ENCODE assay signal across 11 mouse cellular contexts in the genomic region with DNA sequence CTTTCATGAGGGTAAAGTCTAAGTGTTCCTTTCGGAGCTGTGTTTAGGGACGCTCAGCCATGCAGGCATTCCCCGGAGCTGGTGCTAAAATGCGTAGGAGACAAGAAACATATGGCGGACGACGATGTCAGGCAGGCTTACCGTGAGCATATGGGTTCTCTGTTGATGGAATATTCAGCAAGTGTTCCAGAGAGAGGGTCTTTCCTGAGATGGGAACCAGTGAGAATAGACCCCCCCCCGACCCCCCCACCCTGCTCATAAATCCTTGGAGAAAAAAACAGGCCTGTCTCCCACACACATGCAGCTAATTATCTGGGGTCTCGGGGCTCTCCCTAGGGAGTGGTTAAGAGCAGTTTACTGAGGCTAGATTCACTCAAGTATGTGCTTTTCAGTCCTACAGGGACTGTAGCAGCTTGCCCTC.
DNase-seq lines count a peak whose midpoint lies in the region; ATAC-seq and TF ChIP-seq lines count a peak whose summit lies in the region.
"Had no signal": no experiment of that assay in that cellular context is flagged by ENCODE, and none has a peak within 500 bp of the region (broad histone marks: within the 10 kb centered on the region; RNA-seq: fewer than 3 reads in every experiment).

No protein-coding gene starts in this region.

- no peak for TF ChIP-seq CTCF in liver, adult 2 months (IDR thresholded peaks at IDR 0.05; ENCODE audit: low read depth, low read length)

- H3K27ac ChIP-seq in liver, adult 2 months (replicated peaks; ENCODE audit: insufficient read depth, low read depth, low read length), result no peak overlapping the region
- no peak overlapping the region for H3K27ac ChIP-seq in liver, embryonic 12.5 days
- H3K27ac ChIP-seq in stomach, embryonic 15.5 days, result peak overlapping the region; percentile 28; the same call in 1 of the 2 replicates
- no peak overlapping the region for H3K27ac ChIP-seq in midbrain, embryonic 14.5 days (replicated peaks; ENCODE audit: low read depth, low read length)

- H3K9ac ChIP-seq in liver, adult 2 months (ENCODE audit: low read depth, low read length), result no peak overlapping the region
- H3K9ac ChIP-seq in liver, embryonic 12.5 days, result no peak overlapping the region
- H3K9ac ChIP-seq in stomach, embryonic 15.5 days, result no peak overlapping the region
- H3K9ac ChIP-seq in midbrain, embryonic 14.5 days (replicated peaks; ENCODE audit: low read length), result no peak overlapping the region

- intact Hi-C loops in left cerebral cortex, postnatal 25 days (cut with DNase I), result no loop called here

- H3K36me3 ChIP-seq in liver, adult 2 months (ENCODE audit: control insufficient read depth, insufficient read depth, low read length), result no peaks in the 10 kb centered on the region
- H3K36me3 ChIP-seq in liver, embryonic 12.5 days, result no peaks in the 10 kb centered on the region
- no peaks in the 10 kb centered on the region for H3K36me3 ChIP-seq in stomach, embryonic 15.5 days
- no peaks in the 10 kb centered on the region for H3K36me3 ChIP-seq in midbrain, embryonic 14.5 days (ENCODE audit: control insufficient read depth, insufficient read depth, low read length)
- H3K36me3 ChIP-seq: G1E had no signal

- peak; percentile 40 for DNase-seq in liver, adult 2 months (ENCODE audit: extremely low read depth, low read depth, low spot score)
- peak; percentile 60 to 80 for DNase-seq in frontal cortex, postnatal 36 days (ENCODE audit: low spot score in 2 of 2)
- DNase-seq in left cerebral cortex, postnatal 25 days (ENCODE audit: low spot score in 2 of 2), result peak; percentile 52 to 90
- DNase-seq in midbrain, embryonic 14.5 days, result no peak
- no peak for DNase-seq in heart, adult 11 months
- DNase-seq: adrenal gland, postnatal 14 days; thymus, postnatal 36 days had no signal

- ATAC-seq in liver, embryonic 12.5 days, result no peak
- no peak for ATAC-seq in stomach, embryonic 15.5 days (ENCODE audit: insufficient read depth, low FRiP score, low read depth)
- ATAC-seq in midbrain, embryonic 14.5 days (ENCODE audit: low FRiP score, low TSS enrichment), result no peak
- ATAC-seq: hindbrain, embryonic 16.5 days had no signal

- TF ChIP-seq POLR2A in liver, adult 2 months (IDR thresholded peaks at IDR 0.05; ENCODE audit: extremely low read depth, insufficient read depth, low read length), result no peak

- no peak overlapping the region for H3K4me3 ChIP-seq in liver, adult 2 months (ENCODE audit: insufficient read depth, low read depth, low read length)
- H3K4me3 ChIP-seq in liver, embryonic 12.5 days, result no peak overlapping the region
- no peak overlapping the region for H3K4me3 ChIP-seq in stomach, embryonic 15.5 days (replicated peaks)
- no peak overlapping the region for H3K4me3 ChIP-seq in midbrain, embryonic 14.5 days (replicated peaks; ENCODE audit: low read depth, low read length)

- H3K4me1 ChIP-seq in liver, adult 2 months (ENCODE audit: control insufficient read depth, insufficient read depth, low read length), result no peaks in the 10 kb centered on the region
- H3K4me1 ChIP-seq in liver, embryonic 12.5 days, result no peaks in the 10 kb centered on the region
- H3K4me1 ChIP-seq in stomach, embryonic 15.5 days, result peaks cover 10% of the 10 kb centered on the region
- no peaks in the 10 kb centered on the region for H3K4me1 ChIP-seq in midbrain, embryonic 14.5 days (ENCODE audit: control insufficient read depth, insufficient read depth, low read length)

- no peaks in the 10 kb centered on the region for H3K79me2 ChIP-seq in liver, adult 2 months (ENCODE audit: control insufficient read depth, insufficient read depth, low read length)

- no peaks in the 10 kb centered on the region for H3K27me3 ChIP-seq in liver, adult 2 months (ENCODE audit: control insufficient read depth, insufficient read depth, low read length)
- no peaks in the 10 kb centered on the region for H3K27me3 ChIP-seq in liver, embryonic 12.5 days (replicated peaks)
- H3K27me3 ChIP-seq in stomach, embryonic 15.5 days (replicated peaks), result no peaks in the 10 kb centered on the region
- H3K27me3 ChIP-seq in midbrain, embryonic 14.5 days (ENCODE audit: control insufficient read depth, insufficient read depth, low read length), result no peaks in the 10 kb centered on the region

- no peak overlapping the region for H3K4me2 ChIP-seq in liver, embryonic 12.5 days
- peak overlapping the region; percentile 23; the same call in 1 of the 2 replicates for H3K4me2 ChIP-seq in stomach, embryonic 15.5 days
- H3K4me2 ChIP-seq in midbrain, embryonic 14.5 days (ENCODE audit: low read length), result no peak overlapping the region

- no peaks in the 10 kb centered on the region for H3K9me3 ChIP-seq in liver, embryonic 12.5 days (replicated peaks)
- no peaks in the 10 kb centered on the region for H3K9me3 ChIP-seq in stomach, embryonic 15.5 days
- H3K9me3 ChIP-seq in midbrain, embryonic 14.5 days (ENCODE audit: control insufficient read depth, low read length), result no peaks in the 10 kb centered on the region
- H3K9me3 ChIP-seq: G1E had no signal

- 51% methylated on average over 10 of the region's 10 CpGs for WGBS in liver, adult 2 months
- WGBS in liver, embryonic 12.5 days (ENCODE audit: insufficient replicate concordance), result 72% methylated on average over 10 of the region's 10 CpGs
- WGBS in stomach, embryonic 15.5 days, result 30% methylated on average over 10 of the region's 10 CpGs
- 81% methylated on average over 10 of the region's 10 CpGs for WGBS in midbrain, embryonic 14.5 days

Comparison
In these comparisons a context has a peak if more than half of its experiments do, and no peak if none do; other contexts are left out.
1. DNase-seq: peak in liver, adult 2 months (single experiment), frontal cortex, postnatal 36 days (2 of 2) and left cerebral cortex, postnatal 25 days (2 of 2); none in midbrain, embryonic 14.5 days (single experiment) and heart, adult 11 months (single experiment).